Mouse (Mus musculus): ENCODE measurements around the gene Myo15.
"Not testable (repeated sequence)": the region's sequence is repeated elsewhere in the genome, so short reads cannot be mapped to it uniquely, and the experiment has no call there.

The Myo15 gene

DNA sequence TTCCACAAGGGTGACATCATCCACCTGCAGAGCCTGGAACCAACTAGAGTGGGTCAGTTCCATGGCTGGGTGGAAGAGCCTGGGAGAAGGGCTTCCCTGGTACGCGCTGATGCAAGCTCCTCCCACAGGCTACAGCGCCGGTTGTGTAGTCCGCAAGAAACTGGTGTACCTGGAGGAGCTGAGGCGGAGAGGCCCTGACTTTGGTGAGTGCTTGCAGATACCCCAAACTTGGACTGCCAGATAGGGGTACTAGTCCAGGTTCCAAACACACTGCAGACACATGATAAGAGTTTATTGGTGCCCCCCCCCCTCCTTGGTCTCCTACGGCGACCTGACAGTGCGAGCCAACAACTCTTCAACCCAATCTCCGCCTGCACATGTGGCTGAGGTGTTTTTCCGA is 39.8 kb downstream of the Myo15 start:
- DNase-seq (ENCODE audit: low read depth), result no peak

DNA sequence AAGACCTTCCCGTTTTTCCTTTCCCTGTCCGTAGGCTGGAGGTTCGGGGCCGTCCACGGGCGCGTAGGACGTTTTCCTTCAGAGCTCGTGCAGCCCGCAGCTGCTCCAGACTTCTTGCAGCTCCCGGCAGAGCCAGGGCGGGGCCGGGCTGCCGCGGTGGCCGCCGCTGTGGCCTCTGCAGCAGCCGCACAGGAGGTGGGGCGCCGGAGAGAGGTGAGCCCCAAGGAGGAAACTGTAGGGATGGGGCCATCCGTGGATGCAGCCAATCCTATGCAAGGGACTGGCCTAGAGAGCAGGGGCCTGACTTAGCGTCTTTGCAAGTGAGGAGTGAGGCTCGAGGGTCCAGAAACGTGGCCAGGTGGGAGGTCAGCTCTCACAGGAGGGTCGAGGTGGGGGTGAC is 40.4 kb downstream of the Myo15 start:
- no peak for DNase-seq (ENCODE audit: low read depth)

- no peak for DNase-seq (ENCODE audit: low read depth)
These were observed 42.8 kb downstream of the Myo15 start for GRCm38 (mm10) chr11:60511893-60512292.

- no peak for DNase-seq (ENCODE audit: low read depth)
These were observed 43.4 kb downstream of the Myo15 start for GRCm38 (mm10) chr11:60512520-60512919.

DNA sequence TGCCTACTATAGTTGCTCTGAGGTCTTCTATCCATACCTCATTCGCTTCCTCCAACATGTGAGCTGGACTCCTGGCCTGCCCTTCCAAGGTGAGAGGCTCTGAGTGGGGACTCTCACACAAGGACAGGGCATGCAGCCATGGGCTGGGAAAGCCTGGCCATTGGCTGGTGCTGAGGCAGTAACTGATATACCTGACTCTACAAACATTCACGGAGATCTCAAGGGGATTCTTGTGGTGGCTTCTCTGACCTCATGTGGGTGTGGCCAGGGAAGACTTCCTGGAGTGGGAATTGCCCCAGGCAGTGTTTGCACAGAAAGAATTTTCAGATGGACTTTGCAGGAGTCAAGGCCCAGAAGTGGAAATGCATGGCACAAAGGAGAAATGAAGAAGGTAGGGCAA is 45.8 kb downstream of the Myo15 start:
- DNase-seq (ENCODE audit: low read depth), result no peak

- no peak for DNase-seq (ENCODE audit: low read depth)
These were observed 49.2 kb downstream of the Myo15 start for GRCm38 (mm10) chr11:60518305-60518704.

DNA sequence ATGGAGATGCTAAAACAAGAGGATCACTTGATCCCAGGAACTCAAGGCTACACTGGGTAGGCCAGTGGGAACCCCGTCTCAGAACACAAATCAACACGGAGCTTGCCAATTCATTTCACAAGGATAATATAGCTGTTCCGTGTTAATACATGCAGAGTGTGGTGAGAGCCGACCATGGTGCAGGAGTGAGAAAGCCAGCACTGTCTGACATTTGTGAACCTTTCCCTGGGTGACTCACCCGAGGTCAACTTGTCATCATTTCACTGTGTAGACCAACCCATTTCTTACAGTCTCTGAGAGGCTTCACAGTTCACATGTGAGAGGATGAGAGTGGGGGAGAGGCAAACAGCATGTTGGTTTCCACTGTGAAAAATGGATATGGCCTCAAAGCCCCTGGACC is 52.9 kb downstream of the Myo15 start:
- no peak for DNase-seq (ENCODE audit: low read depth)

DNA sequence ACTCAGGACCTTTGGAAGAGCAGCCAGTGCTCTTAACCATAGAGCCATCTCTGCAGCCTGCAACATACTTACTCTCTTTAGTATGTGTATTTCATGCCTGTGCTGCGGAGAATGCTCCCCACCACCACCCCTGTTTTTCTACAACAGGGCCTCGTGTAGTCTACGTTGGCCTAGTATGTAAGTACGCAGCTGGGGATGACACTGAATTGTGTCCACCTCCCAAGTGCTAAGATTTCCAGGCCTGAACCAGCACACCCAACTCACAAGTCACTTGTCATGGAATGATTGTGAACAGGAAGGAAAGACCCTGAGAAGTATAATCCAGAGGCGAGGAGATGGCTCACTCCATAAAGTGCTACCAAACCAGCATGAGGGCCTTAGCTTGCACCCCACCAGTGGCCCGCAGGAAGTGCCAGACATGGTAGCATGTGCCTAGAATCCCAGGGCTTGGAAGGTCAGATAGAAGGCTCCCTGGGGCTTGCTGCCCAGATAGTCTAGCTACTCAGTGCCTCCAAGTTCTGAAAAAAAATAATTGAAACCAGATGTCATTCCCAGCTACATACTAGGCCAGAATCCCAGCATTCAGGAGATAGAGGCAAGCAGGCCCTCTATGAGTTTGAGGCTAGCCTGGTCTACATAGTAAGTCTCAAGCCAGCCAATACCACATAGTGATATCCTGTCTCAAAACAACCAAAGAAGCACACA is 53.7 kb downstream of the Myo15 start:
- DNase-seq (ENCODE audit: low read depth), result no peak

- no peak for DNase-seq (ENCODE audit: low read depth)
These were observed 57.3 kb downstream of the Myo15 start for GRCm38 (mm10) chr11:60526461-60526860.

DNA sequence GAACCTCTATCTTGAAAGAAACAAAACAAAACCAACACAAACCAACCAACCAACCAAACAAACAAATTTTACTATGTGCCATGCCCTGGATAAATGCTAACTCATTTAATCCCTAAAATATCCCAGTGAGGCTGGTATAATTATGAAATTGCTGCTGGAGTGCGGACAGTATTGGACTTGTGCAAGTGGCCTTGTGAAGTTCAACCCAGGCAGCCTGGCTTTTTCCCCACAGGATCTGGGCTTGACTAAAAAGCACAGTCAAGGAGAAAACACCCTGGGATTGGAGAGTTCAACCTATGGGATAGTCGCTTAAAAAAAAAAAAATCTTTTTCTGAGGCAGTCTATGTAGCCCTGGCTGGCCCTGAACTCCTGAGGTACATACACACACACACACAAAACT is 66.5 kb downstream of the Myo15 start:
- no peak for DNase-seq (ENCODE audit: low read depth)

DNA sequence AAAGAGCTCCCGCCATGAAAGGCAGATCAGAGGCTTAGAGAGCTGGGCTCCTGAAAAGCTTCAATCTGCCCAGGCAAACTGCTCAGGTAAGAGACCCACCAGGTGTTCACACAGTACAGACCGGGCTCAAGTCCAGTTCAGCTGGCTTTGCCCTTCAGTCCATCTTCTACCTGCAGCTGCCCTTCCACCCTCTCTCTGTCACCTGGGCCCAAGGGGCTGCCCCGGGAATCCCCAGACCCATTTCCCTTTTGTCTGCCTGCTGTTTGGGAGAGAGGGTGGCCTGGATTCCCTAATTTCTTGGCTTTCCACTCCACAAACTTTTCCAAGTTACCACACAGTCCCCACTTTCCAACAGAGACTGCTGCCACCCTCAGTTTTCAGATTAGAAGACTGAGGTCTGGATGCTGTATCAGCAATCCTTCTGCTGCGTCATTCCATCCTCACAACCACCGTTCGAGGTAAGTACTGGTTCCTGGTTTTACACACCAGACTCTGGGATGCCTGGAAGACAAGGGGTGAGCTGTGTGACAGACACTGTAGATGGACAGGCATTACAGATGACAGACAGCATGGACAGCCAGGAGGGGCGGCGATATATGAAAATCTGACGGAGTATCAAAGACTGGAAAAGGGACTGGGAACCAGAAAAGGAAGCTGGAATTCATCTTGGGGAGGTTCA is 67.2 kb downstream of the Myo15 start, which contains the start of gene Alkbh5:
Gene Alkbh5 (plus strand): TSS at position 202 of the 679 bp plus-strand sequence.
- peak; percentile 46 for DNase-seq (ENCODE audit: low read depth)

DNA sequence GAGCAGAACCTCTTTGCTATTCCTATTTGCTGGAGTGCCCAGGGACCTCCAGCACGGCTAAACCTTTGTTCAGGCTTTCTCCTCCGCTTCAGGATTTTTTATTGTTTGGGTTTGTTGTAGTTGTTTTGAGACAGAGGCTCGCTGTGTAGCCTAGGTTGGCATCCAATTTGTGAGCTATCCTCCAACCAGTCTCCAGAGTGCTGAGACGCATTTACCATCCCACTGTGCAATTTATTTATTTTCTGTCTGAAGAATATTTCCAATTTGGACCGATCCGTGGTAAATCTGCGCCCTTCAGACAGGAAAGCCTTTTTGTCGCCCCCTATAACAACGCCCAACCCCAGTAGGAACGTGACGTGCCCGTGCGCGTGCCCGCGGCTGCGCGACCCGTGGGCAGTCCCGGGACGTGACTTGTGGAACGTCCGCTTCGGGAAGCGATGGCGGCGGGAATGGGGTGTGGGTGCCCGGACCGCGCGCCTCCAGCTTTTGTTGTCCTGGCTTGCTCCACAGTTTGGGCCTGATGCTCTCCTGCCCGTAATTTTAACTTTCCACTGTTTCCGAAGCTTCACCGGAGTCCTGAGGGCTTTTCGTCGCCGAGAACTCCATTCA is 67.8 kb downstream of the Myo15 start:
- no peak for DNase-seq (ENCODE audit: low read depth)

GRCm38 (mm10) chr11:60537468-60538347 is 68.6 kb downstream of the Myo15 start:
- DNase-seq (ENCODE audit: low read depth), result peak; percentile 98

DNA sequence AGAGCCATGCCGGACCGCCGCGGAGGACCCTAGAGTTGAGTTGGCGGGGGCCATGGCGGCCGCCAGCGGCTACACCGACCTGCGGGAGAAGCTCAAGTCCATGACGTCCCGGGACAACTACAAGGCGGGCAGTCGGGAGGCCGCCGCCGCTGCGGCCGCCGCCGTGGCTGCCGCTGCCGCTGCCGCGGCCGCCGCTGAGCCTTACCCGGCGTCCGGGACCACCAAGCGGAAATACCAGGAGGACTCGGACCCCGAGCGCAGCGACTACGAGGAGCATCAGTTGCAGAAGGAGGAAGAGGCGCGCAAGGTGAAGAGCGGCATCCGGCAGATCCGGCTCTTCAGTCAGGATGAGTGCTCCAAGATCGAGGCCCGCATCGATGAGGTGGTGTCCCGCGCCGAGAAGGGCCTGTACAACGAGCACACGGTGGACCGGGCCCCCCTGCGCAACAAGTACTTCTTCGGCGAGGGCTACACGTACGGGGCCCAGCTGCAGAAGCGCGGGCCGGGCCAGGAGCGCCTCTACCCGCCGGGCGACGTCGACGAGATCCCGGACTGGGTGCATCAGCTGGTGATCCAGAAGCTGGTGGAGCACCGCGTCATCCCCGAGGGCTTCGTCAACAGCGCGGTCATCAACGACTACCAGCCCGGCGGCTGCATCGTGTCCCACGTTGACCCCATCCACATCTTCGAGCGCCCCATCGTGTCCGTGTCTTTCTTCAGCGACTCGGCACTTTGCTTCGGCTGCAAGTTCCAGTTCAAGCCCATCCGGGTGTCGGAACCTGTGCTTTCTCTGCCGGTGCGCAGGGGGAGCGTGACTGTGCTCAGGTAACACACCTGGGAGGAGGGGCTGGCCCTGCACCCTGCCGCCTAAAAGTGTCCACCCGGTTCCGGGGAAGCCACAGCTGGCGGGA is 69.5 kb downstream of the Myo15 start:
- no peak for DNase-seq (ENCODE audit: low read depth)

GRCm38 (mm10) chr11:60539540-60539939 is 70.4 kb downstream of the Myo15 start:
- DNase-seq (ENCODE audit: low read depth), result no peak

DNA sequence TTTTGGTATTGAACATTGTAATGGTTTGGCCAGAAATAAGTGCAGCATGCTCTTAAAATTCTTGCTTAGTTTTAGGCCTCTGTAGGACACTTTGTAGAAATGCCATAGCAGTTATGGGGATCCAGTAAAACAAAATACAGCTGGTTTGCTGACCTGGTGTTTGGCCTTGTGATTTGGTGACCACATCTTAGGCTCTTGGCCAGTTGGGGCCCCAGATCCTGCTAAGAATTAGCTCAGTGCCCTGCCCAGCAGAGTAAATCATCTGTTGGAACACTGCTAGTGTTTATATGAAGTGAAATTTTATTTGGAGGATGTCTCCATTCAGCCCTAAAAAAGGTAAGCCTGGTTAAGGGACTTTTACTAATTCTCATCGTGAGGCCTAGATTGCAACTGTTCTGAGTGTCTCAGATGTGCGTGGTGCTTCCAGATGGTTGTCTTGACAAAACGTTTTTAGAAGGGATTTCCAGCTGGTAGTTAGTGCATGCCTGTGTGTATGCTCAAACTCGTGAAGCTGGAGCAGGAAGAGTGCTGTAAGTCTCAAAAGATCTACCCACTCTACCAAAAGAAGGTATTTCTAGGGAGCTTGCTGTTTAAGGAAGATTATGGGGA is 71.0 kb downstream of the Myo15 start:
- DNase-seq (ENCODE audit: low read depth), result peak; percentile 49

GRCm38 (mm10) chr11:60540761-60541160 is 71.6 kb downstream of the Myo15 start:
- DNase-seq (ENCODE audit: low read depth), result no peak

DNA sequence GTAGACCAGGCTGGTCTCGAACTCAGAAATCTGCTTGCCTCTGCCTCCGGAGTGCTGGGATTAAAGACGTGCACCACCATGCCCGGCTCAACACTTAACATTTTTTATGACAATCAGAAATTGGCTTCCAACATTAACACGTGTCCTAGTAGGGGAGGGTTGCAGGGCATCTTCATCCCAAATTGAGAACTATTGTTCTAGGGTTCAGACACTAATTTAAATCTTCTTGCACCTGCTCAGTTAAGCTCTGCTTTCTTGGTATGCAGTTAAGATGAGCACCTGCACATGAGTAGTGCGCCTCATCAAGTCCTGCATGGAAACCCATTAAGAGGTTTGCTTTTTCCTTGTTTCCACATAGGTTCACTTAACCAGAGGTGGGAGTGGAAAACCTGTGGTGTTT is 72.7 kb downstream of the Myo15 start:
- DNase-seq (ENCODE audit: low read depth), result no peak

DNA sequence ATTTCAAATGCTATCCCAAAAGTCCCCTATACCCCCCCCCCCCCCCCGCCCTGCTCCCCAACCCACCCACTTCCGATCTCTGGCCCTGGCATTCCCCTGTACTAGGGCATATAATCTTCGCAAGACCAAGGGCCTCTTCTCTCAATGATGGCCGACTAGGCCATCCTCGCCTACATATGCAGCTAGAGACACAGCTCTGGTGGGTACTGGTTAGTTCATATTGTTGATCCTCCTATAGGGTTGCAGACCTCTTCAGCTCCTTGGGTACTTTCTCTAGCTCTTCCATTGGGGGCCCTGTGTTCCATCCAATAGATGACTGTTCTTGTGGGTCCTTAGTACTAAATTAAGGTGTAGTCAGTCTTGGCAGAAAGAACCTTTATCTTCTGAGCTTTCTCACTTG is 74.1 kb downstream of the Myo15 start:
- not testable (repeated sequence) for DNase-seq (ENCODE audit: low read depth)

- DNase-seq (ENCODE audit: low read depth), result no peak
These were observed 76.3 kb downstream of the Myo15 start for GRCm38 (mm10) chr11:60545433-60545832.

- no peak for DNase-seq (ENCODE audit: low read depth)
These were observed 79.0 kb downstream of the Myo15 start for GRCm38 (mm10) chr11:60548112-60548511.

Measured in fibroblast of lung, adult 2 months (primary cell).